Mouse (Mus musculus): Measurements from ENCODE around the gene Cdk8. TPM values are rescaled to one million over a fixed set of nuclear protein-coding genes. Genes with fewer than 3 reads are reported as not detected.

Gene Cdk8
- total and polyA plus RNA-seq, 2 experiments from 2014 or later = 15.4 to 46.3 TPM

DNA sequence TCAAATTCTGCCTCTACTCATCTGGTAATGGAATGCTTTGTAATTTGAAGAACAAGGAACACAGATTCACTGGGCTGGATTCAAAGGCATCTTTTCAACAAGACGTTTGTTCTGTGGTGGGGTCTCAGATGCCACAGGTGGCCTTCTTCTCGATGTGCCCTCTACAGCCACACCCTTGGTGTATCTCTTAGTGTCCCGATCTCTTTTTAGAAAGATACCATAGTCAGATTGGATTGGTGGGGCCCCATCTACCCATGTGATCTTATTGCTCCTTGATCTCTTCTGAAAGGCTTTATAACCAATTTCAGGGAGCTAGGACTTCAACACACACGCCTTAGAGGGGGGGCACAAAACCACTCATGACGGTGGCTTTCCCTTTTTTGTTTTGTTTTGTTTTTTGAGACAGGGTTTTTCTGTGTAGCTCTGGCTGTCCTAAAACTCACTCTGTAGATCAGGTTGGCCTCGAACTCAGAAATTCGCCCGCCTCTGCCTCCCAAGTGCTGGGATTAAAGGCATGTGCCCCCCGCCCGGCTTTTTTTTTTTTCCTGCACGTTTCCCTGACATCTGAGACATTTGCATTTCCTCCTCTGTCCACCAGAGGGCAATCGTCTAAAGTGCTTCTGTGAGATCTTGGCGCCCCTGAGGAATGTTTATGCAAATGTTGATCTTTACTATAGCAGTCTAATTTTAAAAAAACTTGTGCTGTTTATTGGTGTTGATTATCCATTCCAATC is 99.2 kb downstream of the Cdk8 start:
- no peaks in the 10 kb centered on the region for H3K27me3 ChIP-seq (ENCODE audit: insufficient read depth, low read length)
- no peak overlapping the region for H3K4me2 ChIP-seq (ENCODE audit: low read depth, low read length, poor library complexity, severe bottlenecking)
- H3K4me3 ChIP-seq (ENCODE audit: low read depth, low read length) = no peak overlapping the region
- H3K9ac ChIP-seq (replicated peaks; ENCODE audit: low read length, poor library complexity, severe bottlenecking) = no peak overlapping the region
- no peak for ATAC-seq (ENCODE audit: low FRiP score)
- peak; percentile 87 for DNase-seq (ENCODE audit: low spot score)
- H3K9me3 ChIP-seq (ENCODE audit: low read length) = no peaks in the 10 kb centered on the region
- peak; percentile 85 for TF ChIP-seq CTCF (IDR thresholded peaks at IDR 0.05)
- H3K27ac ChIP-seq (ENCODE audit: low read depth, low read length) = no peak overlapping the region
- WGBS = 36% methylated on average over 13 of the region's 13 CpGs
- 0 out of 2 replicates have a peak, but pooled peaks cover 2% of the 10 kb centered on the region for H3K4me1 ChIP-seq (ENCODE audit: insufficient read depth, low read length)
- H3K36me3 ChIP-seq (ENCODE audit: insufficient read depth, low read length) = no peaks in the 10 kb centered on the region

DNA sequence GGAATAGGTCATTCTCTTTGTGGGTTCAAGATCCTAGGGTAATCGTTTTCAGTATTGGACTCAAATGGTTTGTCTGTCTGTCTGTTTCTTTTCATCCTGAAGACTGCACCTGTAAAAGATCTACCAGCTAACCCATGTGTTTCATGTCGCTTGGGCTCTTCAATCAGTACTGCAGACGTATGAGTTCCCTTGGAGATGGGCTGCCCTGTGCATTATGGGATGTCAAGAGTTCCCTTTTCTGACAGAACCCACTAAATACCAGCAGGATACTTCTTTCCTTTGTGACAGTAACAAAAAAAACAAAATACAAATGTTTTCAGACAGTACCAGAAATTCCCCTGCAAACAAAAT is 99.7 kb downstream of the Cdk8 start:
- H3K27me3 ChIP-seq (ENCODE audit: insufficient read depth, low read length) = no peaks in the 10 kb centered on the region
- TF ChIP-seq CTCF (IDR thresholded peaks at IDR 0.05) = no peak
- H3K9me3 ChIP-seq (ENCODE audit: low read length) = no peaks in the 10 kb centered on the region
- 0 out of 2 replicates have a peak, but pooled peaks cover 2% of the 10 kb centered on the region for H3K4me1 ChIP-seq (ENCODE audit: insufficient read depth, low read length)
- no peak overlapping the region for H3K4me3 ChIP-seq (ENCODE audit: low read depth, low read length)
- H3K4me2 ChIP-seq (ENCODE audit: low read depth, low read length, poor library complexity, severe bottlenecking) = no peak overlapping the region
- H3K27ac ChIP-seq (ENCODE audit: low read depth, low read length) = no peak overlapping the region
- ATAC-seq (ENCODE audit: low FRiP score) = no peak
- H3K36me3 ChIP-seq (ENCODE audit: insufficient read depth, low read length) = no peaks in the 10 kb centered on the region
- H3K9ac ChIP-seq (replicated peaks; ENCODE audit: low read length, poor library complexity, severe bottlenecking) = no peak overlapping the region
- WGBS = 42% methylated on average over 3 of the region's 3 CpGs
- no peak for DNase-seq (ENCODE audit: low spot score)

DNA sequence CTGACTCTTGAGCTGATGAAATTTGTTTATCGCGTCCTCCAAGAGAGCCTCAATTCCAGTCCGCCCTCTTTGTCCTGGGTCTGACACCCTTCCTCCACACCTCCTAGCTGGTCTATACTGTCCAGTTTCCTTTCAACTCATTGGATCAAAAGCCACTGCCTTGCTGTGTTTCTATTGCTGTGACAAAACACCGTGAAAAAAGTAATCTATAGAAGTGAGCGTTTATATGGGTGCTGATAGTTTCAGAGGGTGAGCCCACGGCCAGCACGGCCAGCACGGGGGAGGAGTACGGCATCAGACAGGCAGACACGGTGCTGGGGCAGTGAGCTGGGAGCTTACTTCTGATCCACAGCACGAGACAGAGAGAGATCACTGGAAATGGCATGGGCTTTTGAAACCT is 100.1 kb downstream of the Cdk8 start:
- no peak overlapping the region for H3K4me3 ChIP-seq (ENCODE audit: low read depth, low read length)
- H3K9me3 ChIP-seq (ENCODE audit: low read length) = no peaks in the 10 kb centered on the region
- 0 out of 2 replicates have a peak, but pooled peaks cover 2% of the 10 kb centered on the region for H3K4me1 ChIP-seq (ENCODE audit: insufficient read depth, low read length)
- H3K27me3 ChIP-seq (ENCODE audit: insufficient read depth, low read length) = no peaks in the 10 kb centered on the region
- DNase-seq (ENCODE audit: low spot score) (no peak), ATAC-seq (ENCODE audit: low FRiP score) (no peak)
- no peak overlapping the region for H3K4me2 ChIP-seq (ENCODE audit: low read depth, low read length, poor library complexity, severe bottlenecking)
- no peaks in the 10 kb centered on the region for H3K36me3 ChIP-seq (ENCODE audit: insufficient read depth, low read length)
- no peak for TF ChIP-seq CTCF (IDR thresholded peaks at IDR 0.05)
- no peak overlapping the region for H3K27ac ChIP-seq (ENCODE audit: low read depth, low read length)
- no peak overlapping the region for H3K9ac ChIP-seq (replicated peaks; ENCODE audit: low read length, poor library complexity, severe bottlenecking)
- 80% methylated on average over 11 of the region's 11 CpGs for WGBS

DNA sequence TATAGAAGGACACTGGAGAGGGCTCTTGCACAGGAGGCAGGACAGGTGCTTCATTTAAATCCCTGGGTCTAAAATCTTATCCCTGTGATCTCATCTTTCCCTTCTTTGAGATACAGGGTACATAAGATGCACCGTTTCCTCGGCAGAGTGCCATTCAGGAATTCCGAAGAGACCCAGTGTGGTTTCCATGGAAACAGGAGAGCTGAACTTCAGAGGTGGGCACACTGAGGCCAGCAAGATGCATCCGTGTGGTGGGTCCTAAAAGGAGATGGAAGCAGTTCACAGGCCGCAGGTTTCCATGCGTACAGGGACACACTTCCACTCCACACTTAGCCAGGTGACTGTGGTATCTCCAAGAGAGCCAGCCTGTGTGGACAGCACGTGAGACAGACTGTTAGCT is 101.5 kb downstream of the Cdk8 start:
- no peak overlapping the region for H3K9ac ChIP-seq (replicated peaks; ENCODE audit: low read length, poor library complexity, severe bottlenecking)
- H3K9me3 ChIP-seq (ENCODE audit: low read length) = no peaks in the 10 kb centered on the region
- 0 out of 2 replicates have a peak, but pooled peaks cover 2% of the 10 kb centered on the region for H3K4me1 ChIP-seq (ENCODE audit: insufficient read depth, low read length)
- no peak overlapping the region for H3K4me2 ChIP-seq (ENCODE audit: low read depth, low read length, poor library complexity, severe bottlenecking)
- peak; percentile 57; the same call in 1 of the 2 replicates for ATAC-seq (ENCODE audit: low FRiP score)
- H3K4me3 ChIP-seq (ENCODE audit: low read depth, low read length) = no peak overlapping the region
- no peaks in the 10 kb centered on the region for H3K36me3 ChIP-seq (ENCODE audit: insufficient read depth, low read length)
- no peak for TF ChIP-seq CTCF (IDR thresholded peaks at IDR 0.05)
- no peaks in the 10 kb centered on the region for H3K27me3 ChIP-seq (ENCODE audit: insufficient read depth, low read length)
- WGBS = 38% methylated on average over 7 of the region's 7 CpGs
- peak overlapping the region; percentile 58 for H3K27ac ChIP-seq (ENCODE audit: low read depth, low read length)
- DNase-seq (ENCODE audit: low spot score) = peak; percentile 71

DNA sequence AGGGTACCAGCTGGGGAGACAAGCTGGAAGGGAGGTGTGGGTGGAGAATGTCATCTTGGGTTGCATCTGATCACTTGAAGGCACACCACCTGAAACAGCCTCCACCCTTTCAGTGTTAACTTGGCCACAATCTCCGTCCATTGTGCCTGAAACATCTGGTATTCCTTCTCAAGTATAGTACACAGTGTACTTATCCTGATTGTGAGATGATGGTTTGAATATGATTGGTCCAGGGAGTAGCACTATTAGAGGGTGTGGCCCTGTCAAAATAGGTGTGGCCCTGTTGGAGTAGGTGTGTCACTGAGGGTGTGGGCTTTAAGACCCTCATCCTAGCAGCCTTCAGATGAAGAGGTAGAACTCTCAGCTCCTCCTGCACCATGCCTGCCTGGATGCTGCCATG is 103.4 kb downstream of the Cdk8 start:
- H3K4me3 ChIP-seq (ENCODE audit: low read depth, low read length) = no peak overlapping the region
- DNase-seq (ENCODE audit: low spot score) (no peak), ATAC-seq (ENCODE audit: low FRiP score) (no peak)
- H3K9ac ChIP-seq (replicated peaks; ENCODE audit: low read length, poor library complexity, severe bottlenecking) = no peak overlapping the region
- WGBS = 90% methylated on average over 1 of the region's 1 CpGs
- H3K27ac ChIP-seq (ENCODE audit: low read depth, low read length) = no peak overlapping the region
- TF ChIP-seq CTCF (IDR thresholded peaks at IDR 0.05) = no peak
- H3K27me3 ChIP-seq (ENCODE audit: insufficient read depth, low read length) = no peaks in the 10 kb centered on the region
- H3K9me3 ChIP-seq (ENCODE audit: low read length) = no peaks in the 10 kb centered on the region
- 0 out of 2 replicates have a peak, but pooled peaks cover 2% of the 10 kb centered on the region for H3K4me1 ChIP-seq (ENCODE audit: insufficient read depth, low read length)
- no peak overlapping the region for H3K4me2 ChIP-seq (ENCODE audit: low read depth, low read length, poor library complexity, severe bottlenecking)
- no peaks in the 10 kb centered on the region for H3K36me3 ChIP-seq (ENCODE audit: insufficient read depth, low read length)

DNA sequence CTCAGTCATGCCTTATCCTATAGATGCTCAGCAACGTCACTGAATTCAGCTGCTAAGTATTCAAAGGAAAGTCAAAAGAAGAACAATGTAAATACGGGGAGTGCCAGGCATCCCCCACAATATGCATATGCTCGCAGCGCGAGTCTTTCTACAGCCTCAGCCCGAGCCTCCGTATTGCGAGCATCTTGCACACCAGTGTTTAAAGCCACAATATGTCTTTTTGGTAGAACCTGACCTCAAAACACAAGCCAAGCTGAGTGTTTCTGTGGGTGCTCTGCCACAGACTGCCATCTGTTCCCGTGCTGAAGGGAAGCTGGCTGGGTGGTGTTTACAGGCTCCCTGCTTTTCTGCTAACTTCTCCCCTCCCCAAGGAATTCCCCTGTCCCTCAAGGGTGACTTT is 107.0 kb downstream of the Cdk8 start:
- 61% methylated on average over 9 of the region's 9 CpGs for WGBS
- H3K4me1 ChIP-seq (ENCODE audit: insufficient read depth, low read length) = no peaks in the 10 kb centered on the region
- no peaks in the 10 kb centered on the region for H3K27me3 ChIP-seq (ENCODE audit: insufficient read depth, low read length)
- no peak for TF ChIP-seq CTCF (IDR thresholded peaks at IDR 0.05)
- no peak overlapping the region for H3K4me3 ChIP-seq (ENCODE audit: low read depth, low read length)
- no peaks in the 10 kb centered on the region for H3K9me3 ChIP-seq (ENCODE audit: low read length)
- no peak overlapping the region for H3K4me2 ChIP-seq (ENCODE audit: low read depth, low read length, poor library complexity, severe bottlenecking)
- ATAC-seq (ENCODE audit: low FRiP score) = no peak
- DNase-seq (ENCODE audit: low spot score) = no peak
- no peak overlapping the region for H3K9ac ChIP-seq (replicated peaks; ENCODE audit: low read length, poor library complexity, severe bottlenecking)
- no peak overlapping the region for H3K27ac ChIP-seq (ENCODE audit: low read depth, low read length)
- H3K36me3 ChIP-seq (ENCODE audit: insufficient read depth, low read length) = no peaks in the 10 kb centered on the region
